Mouse (Mus musculus) bone marrow macrophage, adult 2 months (primary cell): ENCODE data around the gene Map3k11. TPM values are rescaled to one million over a fixed set of nuclear protein-coding genes. Genes with fewer than 3 reads are reported as not detected.

Experiments
- H3K27ac ChIP-seq: 2 replicates; pipeline ENCODE4 v1.5.1; 2012; ENCODE audit warnings: low read depth, low read length; ENCODE audit not compliant: insufficient read depth
- H3K4me1 ChIP-seq: 2 replicates; pipeline ENCODE4 v1.6.1; 2012; ENCODE audit warnings: low read length; ENCODE audit not compliant: control insufficient read depth, insufficient read depth
- H3K4me3 ChIP-seq: 2 replicates; pipeline ENCODE4 v1.5.1; 2012; ENCODE audit warnings: mild to moderate bottlenecking, low read length, moderate library complexity; ENCODE audit not compliant: insufficient read depth
- CTCF ChIP-seq: IDR thresholded peaks from 2 replicates; pipeline ENCODE4 v1.5.1; 2012; ENCODE audit warnings: low read depth, mild to moderate bottlenecking, low read length, moderate library complexity
- POLR2A ChIP-seq: IDR thresholded peaks from 2 replicates; pipeline ENCODE4 v1.6.1; 2012; ENCODE audit warnings: mild to moderate bottlenecking, low read depth, low read length, borderline replicate concordance
- polyA plus RNA-seq: library from polyadenylated mRNA; stranded (reverse); fragments of >200 nt; gene quantifications from 2 replicates; pipeline ENCODE4 v1.2.4, GENCODE M21; 2012; ENCODE audit not compliant: missing spikeins, insufficient read depth, insufficient read length

The Map3k11 gene
- polyA plus RNA-seq, 1 experiment, result 99.1 TPM

GRCm38 (mm10) chr19:5651502-5652274 is 36.9 kb upstream of the Map3k11 start:
- Histone ChIP-seq H3K4me3 (no peak overlapping the region), H3K4me1 (peaks cover 15% of the 10 kb centered on the region), H3K27ac (no peak overlapping the region)
- TF ChIP-seq CTCF, result no peak
- no peak for TF ChIP-seq POLR2A

GRCm38 (mm10) chr19:5652570-5652969 is 36.0 kb upstream of the Map3k11 start:
- no peak overlapping the region for H3K4me3 ChIP-seq
- no peak for TF ChIP-seq POLR2A
- no peak for TF ChIP-seq CTCF
- no peak overlapping the region for H3K27ac ChIP-seq
- H3K4me1 ChIP-seq, result peaks cover 15% of the 10 kb centered on the region

GRCm38 (mm10) chr19:5653969-5654719 is 34.4 kb upstream of the Map3k11 start:
- Histone ChIP-seq H3K27ac (no peak overlapping the region), H3K4me1 (peaks cover 7% of the 10 kb centered on the region), H3K4me3 (no peak overlapping the region)
- TF ChIP-seq POLR2A (no peak), CTCF (no peak)

- TF ChIP-seq CTCF (no peak), POLR2A (no peak)
- H3K4me3 ChIP-seq, result no peak overlapping the region
- peaks cover 1% of the 10 kb centered on the region for H3K4me1 ChIP-seq
- H3K27ac ChIP-seq, result no peak overlapping the region
These were observed 33.7 kb upstream of the Map3k11 start for GRCm38 (mm10) chr19:5654720-5655298.

GRCm38 (mm10) chr19:5660942-5661751 is 27.4 kb upstream of the Map3k11 start:
- TF ChIP-seq POLR2A, result no peak
- no peak for TF ChIP-seq CTCF
- Histone ChIP-seq H3K27ac (peak overlapping the region; percentile 87), H3K4me3 (peak overlapping the region; percentile 68), H3K4me1 (peaks cover 25% of the 10 kb centered on the region)

GRCm38 (mm10) chr19:5662310-5662709 is 26.2 kb upstream of the Map3k11 start:
- Histone ChIP-seq H3K27ac (peak overlapping the region; percentile 87), H3K4me1 (peaks cover 25% of the 10 kb centered on the region), H3K4me3 (peak overlapping the region; percentile 66)
- TF ChIP-seq CTCF, result no peak
- no peak for TF ChIP-seq POLR2A

GRCm38 (mm10) chr19:5662981-5663913 is 25.3 kb upstream of the Map3k11 start, which contains the start of gene Sipa1:
Gene Sipa1 (minus strand): TSS chr19:5663707.
- Histone ChIP-seq H3K27ac (peak within 1 kb of the TSS; percentile 87), H3K4me3 (peak within 1 kb of the TSS; percentile 66), H3K4me1 (peaks cover 25% of the 10 kb centered on the region)
- TF ChIP-seq CTCF (no peak), POLR2A (no peak; the same call in 1 of the 2 replicates)

GRCm38 (mm10) chr19:5664669-5665257 is 23.8 kb upstream of the Map3k11 start:
- peaks cover 25% of the 10 kb centered on the region for H3K4me1 ChIP-seq
- TF ChIP-seq POLR2A (no peak), CTCF (no peak)
- H3K27ac ChIP-seq, result no peak overlapping the region
- H3K4me3 ChIP-seq, result no peak overlapping the region
